22 mouse cellular contexts compared by ENCODE assay signal in the genomic region with DNA sequence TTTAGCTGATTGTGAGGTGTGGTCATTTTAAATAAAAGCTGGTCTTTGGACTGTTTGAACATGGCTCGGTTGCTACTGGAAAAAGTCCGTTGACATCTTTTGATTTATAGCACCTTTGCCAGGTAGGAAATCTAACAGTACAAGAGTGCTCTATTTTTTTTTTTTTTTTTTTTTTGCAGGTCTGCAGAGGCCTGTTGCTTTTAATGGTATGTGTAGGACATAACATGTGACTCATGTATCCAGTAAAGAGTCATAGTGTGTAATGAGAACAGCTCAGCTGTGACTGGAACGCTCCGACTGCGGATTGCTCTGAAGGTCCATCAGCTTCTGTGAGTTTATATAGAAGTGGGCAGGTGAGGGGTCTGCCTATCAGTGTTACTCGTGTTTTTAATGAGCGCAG.
"Had no signal": no experiment of that assay in that cellular context is flagged by ENCODE, and none has a peak within 500 bp of the region (broad histone marks: within the 10 kb centered on the region; RNA-seq: fewer than 3 reads in every experiment).

No protein-coding gene starts in this region.

- H3K9me3 ChIP-seq: limb, embryonic 10.5 days; limb, embryonic 13.5 days; liver, embryonic 13.5 days; neural tube, embryonic 12.5 days; neural tube, embryonic 15.5 days had no signal

- H3K36me3 ChIP-seq: limb, embryonic 10.5 days; limb, embryonic 13.5 days; liver, embryonic 13.5 days; neural tube, embryonic 12.5 days; neural tube, embryonic 15.5 days had no signal

- H3K4me2 ChIP-seq: limb, embryonic 13.5 days; liver, embryonic 13.5 days; midbrain, embryonic 11.5 days; neural tube, embryonic 12.5 days; neural tube, embryonic 15.5 days had no signal

- H3K27me3 ChIP-seq: limb, embryonic 13.5 days; liver, embryonic 13.5 days; neural tube, embryonic 12.5 days; neural tube, embryonic 15.5 days had no signal

- H3K27ac ChIP-seq: layer of hippocampus, adult 2 months; limb, embryonic 10.5 days; limb, embryonic 13.5 days; liver, embryonic 13.5 days; neural tube, embryonic 12.5 days; neural tube, embryonic 15.5 days had no signal

- H3K4me1 ChIP-seq: limb, embryonic 10.5 days; liver, embryonic 13.5 days; neural tube, embryonic 12.5 days; neural tube, embryonic 15.5 days had no signal

- DNase-seq: kidney, adult 11 months; kidney, adult 9 months; kidney, postnatal 14 days; kidney, postnatal 4 days; layer of hippocampus, adult 9-11 months; liver; liver, embryonic 13.5 days; lung, adult 2 months; lung, postnatal 14 days; lung, postnatal 4 days; midbrain, embryonic 14.5 days; retina, postnatal 1 day; right cerebral cortex, postnatal 25 days; thymus, adult 2 months; thymus, postnatal 14 days; thymus, postnatal 4 days had no signal

- H3K4me3 ChIP-seq: layer of hippocampus, adult 2 months; limb, embryonic 10.5 days; limb, embryonic 13.5 days; liver, embryonic 13.5 days; neural tube, embryonic 12.5 days; neural tube, embryonic 15.5 days had no signal

- H3K9ac ChIP-seq: limb, embryonic 13.5 days; liver, embryonic 13.5 days; neural tube, embryonic 12.5 days; neural tube, embryonic 15.5 days had no signal
